Mouse (Mus musculus): ENCODE measurements at regions not wholly inside any gene's neighbourhood (a gene's known extent, or its start where the extent isn't known, plus 50 kb on each side); places are given as distances from the start of the nearest gene placed in this dataset.

- Histone ChIP-seq H3K4me1 (ENCODE audit: insufficient read depth, low read depth, low read length) (no peaks in the 10 kb centered on the region), H3K27me3 (ENCODE audit: insufficient read depth, low read length) (no peaks in the 10 kb centered on the region), H3K36me3 (replicated peaks) (no peaks in the 10 kb centered on the region), H3K4me3 (ENCODE audit: low read depth, low read length) (no peak overlapping the region), H3K9me3 (replicated peaks) (peaks cover 3% of the 10 kb centered on the region; the same call in 1 of the 2 replicates)
- DNase-seq (ENCODE audit: low spot score) = no peak
- ATAC-seq (ENCODE audit: extremely low read depth, insufficient number of reproducible peaks, low FRiP score, poor library complexity, severe bottlenecking) = no peak
- no peak for TF ChIP-seq GATA1 (IDR thresholded peaks at IDR 0.05; ENCODE audit: borderline replicate concordance, low read length)
- no peak for TF ChIP-seq GATA2 (IDR thresholded peaks at IDR 0.05; ENCODE audit: borderline replicate concordance, low read depth, low read length)
- TF ChIP-seq POLR2AphosphoS5 (IDR thresholded peaks at IDR 0.05; ENCODE audit: insufficient replicate concordance, low read depth, low read length) = no peak
- TF ChIP-seq TAL1 (conservative IDR thresholded peaks at IDR 0.05; ENCODE audit: low read depth, low read length) = no peak
- no peak for TF ChIP-seq CTCF (IDR thresholded peaks at IDR 0.05; ENCODE audit: low read depth, low read length)
Observed at GRCm38 (mm10) chr13:110784822-110785221, 390.0 kb downstream of the Plk2 start.

- TF ChIP-seq CTCF (IDR thresholded peaks at IDR 0.05; ENCODE audit: low read depth, low read length) (no peak), GATA2 (IDR thresholded peaks at IDR 0.05; ENCODE audit: borderline replicate concordance, low read depth, low read length) (no peak)
- Histone ChIP-seq H3K4me1 (ENCODE audit: insufficient read depth, low read depth, low read length) (no peaks in the 10 kb centered on the region), H3K36me3 (replicated peaks) (no peaks in the 10 kb centered on the region), H3K27me3 (ENCODE audit: insufficient read depth, low read length) (no peaks in the 10 kb centered on the region), H3K4me3 (ENCODE audit: low read depth, low read length) (no peak overlapping the region), H3K9me3 (replicated peaks) (peaks cover 3% of the 10 kb centered on the region; the same call in 1 of the 2 replicates)
- DNase-seq (ENCODE audit: low spot score) (no peak), ATAC-seq (ENCODE audit: extremely low read depth, insufficient number of reproducible peaks, low FRiP score, poor library complexity, severe bottlenecking) (no peak)
Observed at GRCm38 (mm10) chr13:110798313-110798712, 403.5 kb downstream of the Plk2 start.

GRCm38 (mm10) chr13:110802841-110803240 lies 408.0 kb downstream of the Plk2 start:
- no peaks in the 10 kb centered on the region for H3K4me1 ChIP-seq (ENCODE audit: insufficient read depth, low read depth, low read length)
- DNase-seq (ENCODE audit: low spot score) (no peak), ATAC-seq (ENCODE audit: extremely low read depth, insufficient number of reproducible peaks, low FRiP score, poor library complexity, severe bottlenecking) (no peak)
- no peak overlapping the region for H3K4me3 ChIP-seq (ENCODE audit: low read depth, low read length)
- peaks cover 3% of the 10 kb centered on the region; the same call in 1 of the 2 replicates for H3K9me3 ChIP-seq (replicated peaks)
- no peak for TF ChIP-seq GATA1 (IDR thresholded peaks at IDR 0.05; ENCODE audit: borderline replicate concordance, low read length)
- no peak for TF ChIP-seq CTCF (IDR thresholded peaks at IDR 0.05; ENCODE audit: low read depth, low read length)
- TF ChIP-seq GATA2 (IDR thresholded peaks at IDR 0.05; ENCODE audit: borderline replicate concordance, low read depth, low read length) = no peak
- no peak for TF ChIP-seq TAL1 (conservative IDR thresholded peaks at IDR 0.05; ENCODE audit: low read depth, low read length)
- no peaks in the 10 kb centered on the region for H3K36me3 ChIP-seq (replicated peaks)
- H3K27me3 ChIP-seq (ENCODE audit: insufficient read depth, low read length) = no peaks in the 10 kb centered on the region

GRCm38 (mm10) chr13:110812401-110812800 lies 417.6 kb downstream of the Plk2 start:
- Histone ChIP-seq H3K27me3 (ENCODE audit: insufficient read depth, low read length) (no peaks in the 10 kb centered on the region), H3K36me3 (replicated peaks) (no peaks in the 10 kb centered on the region), H3K9me3 (replicated peaks) (no peaks in the 10 kb centered on the region), H3K4me3 (ENCODE audit: low read depth, low read length) (no peak overlapping the region), H3K4me1 (ENCODE audit: insufficient read depth, low read depth, low read length) (no peaks in the 10 kb centered on the region)
- no peak for ATAC-seq (ENCODE audit: extremely low read depth, insufficient number of reproducible peaks, low FRiP score, poor library complexity, severe bottlenecking)
- TF ChIP-seq TAL1 (conservative IDR thresholded peaks at IDR 0.05; ENCODE audit: low read depth, low read length) (no peak), CTCF (IDR thresholded peaks at IDR 0.05; ENCODE audit: low read depth, low read length) (no peak)
- no peak for DNase-seq (ENCODE audit: low spot score)

GRCm38 (mm10) chr13:110814066-110814465 lies 419.2 kb downstream of the Plk2 start:
- no peaks in the 10 kb centered on the region for H3K9me3 ChIP-seq (replicated peaks)
- no peak for ATAC-seq (ENCODE audit: extremely low read depth, insufficient number of reproducible peaks, low FRiP score, poor library complexity, severe bottlenecking)
- no peaks in the 10 kb centered on the region for H3K27me3 ChIP-seq (ENCODE audit: insufficient read depth, low read length)
- no peak for TF ChIP-seq GATA2 (IDR thresholded peaks at IDR 0.05; ENCODE audit: borderline replicate concordance, low read depth, low read length)
- TF ChIP-seq GATA1 (IDR thresholded peaks at IDR 0.05; ENCODE audit: borderline replicate concordance, low read length) = no peak
- no peaks in the 10 kb centered on the region for H3K36me3 ChIP-seq (replicated peaks)
- DNase-seq (ENCODE audit: low spot score) = no peak
- no peaks in the 10 kb centered on the region for H3K4me1 ChIP-seq (ENCODE audit: insufficient read depth, low read depth, low read length)
- no peak overlapping the region for H3K4me3 ChIP-seq (ENCODE audit: low read depth, low read length)

- Histone ChIP-seq H3K4me1 (ENCODE audit: insufficient read depth, low read depth, low read length) (no peaks in the 10 kb centered on the region), H3K36me3 (replicated peaks) (no peaks in the 10 kb centered on the region), H3K9me3 (replicated peaks) (no peaks in the 10 kb centered on the region), H3K4me3 (ENCODE audit: low read depth, low read length) (no peak overlapping the region), H3K27me3 (ENCODE audit: insufficient read depth, low read length) (no peaks in the 10 kb centered on the region)
- no peak for DNase-seq (ENCODE audit: low spot score)
- ATAC-seq (ENCODE audit: extremely low read depth, insufficient number of reproducible peaks, low FRiP score, poor library complexity, severe bottlenecking) = no peak
- TF ChIP-seq CTCF (IDR thresholded peaks at IDR 0.05; ENCODE audit: low read depth, low read length) (no peak), POLR2AphosphoS5 (IDR thresholded peaks at IDR 0.05; ENCODE audit: insufficient replicate concordance, low read depth, low read length) (no peak), TAL1 (conservative IDR thresholded peaks at IDR 0.05; ENCODE audit: low read depth, low read length) (no peak), GATA2 (IDR thresholded peaks at IDR 0.05; ENCODE audit: borderline replicate concordance, low read depth, low read length) (no peak), GATA1 (IDR thresholded peaks at IDR 0.05; ENCODE audit: borderline replicate concordance, low read length) (no peak)
Observed at GRCm38 (mm10) chr13:110819301-110819862, 424.5 kb downstream of the Plk2 start.

GRCm38 (mm10) chr13:110824878-110825277 lies 429.9 kb upstream of the Actbl2 start:
- no peaks in the 10 kb centered on the region for H3K4me1 ChIP-seq (ENCODE audit: insufficient read depth, low read depth, low read length)
- no peaks in the 10 kb centered on the region for H3K9me3 ChIP-seq (replicated peaks)
- H3K36me3 ChIP-seq (replicated peaks) = no peaks in the 10 kb centered on the region
- no peak overlapping the region for H3K4me3 ChIP-seq (ENCODE audit: low read depth, low read length)
- H3K27me3 ChIP-seq (ENCODE audit: insufficient read depth, low read length) = no peaks in the 10 kb centered on the region
- ATAC-seq (ENCODE audit: extremely low read depth, insufficient number of reproducible peaks, low FRiP score, poor library complexity, severe bottlenecking) (no peak), DNase-seq (ENCODE audit: low spot score) (no peak)
- TF ChIP-seq GATA2 (IDR thresholded peaks at IDR 0.05; ENCODE audit: borderline replicate concordance, low read depth, low read length) (no peak), POLR2AphosphoS5 (IDR thresholded peaks at IDR 0.05; ENCODE audit: insufficient replicate concordance, low read depth, low read length) (no peak), GATA1 (IDR thresholded peaks at IDR 0.05; ENCODE audit: borderline replicate concordance, low read length) (no peak), CTCF (IDR thresholded peaks at IDR 0.05; ENCODE audit: low read depth, low read length) (no peak)

Measured in G1E (cell line).